Mouse (Mus musculus) ES-E14 (cell line): ENCODE measurements at regions not wholly inside any gene's neighbourhood (a gene's known extent, or its start where the extent isn't known, plus 50 kb on each side); places are given as distances from the start of the nearest gene placed in this dataset.

ENCODE experiments used
- DNase-seq: peaks from one replicate; pipeline ENCODE4 v3.0.0-alpha.2; 2013; ENCODE audit warnings: low read depth, low spot score
- H3K27ac ChIP-seq: 2 replicates; pipeline ENCODE4 v1.5.1; 2012; ENCODE audit warnings: low read depth, mild to moderate bottlenecking, low read length, moderate library complexity, mixed read lengths; ENCODE audit not compliant: poor library complexity, insufficient read depth, severe bottlenecking
- H3K36me3 ChIP-seq: 2 replicates; pipeline ENCODE4 v1.6.1; 2012; ENCODE audit warnings: mild to moderate bottlenecking, low read length, moderate library complexity, mixed read lengths; ENCODE audit not compliant: control insufficient read depth, poor library complexity, insufficient read depth, severe bottlenecking
- H3K4me1 ChIP-seq, 2 experiments: fragments of 150-350 bp in 1 of 2; sonication (generic) in 1 of 2; 2 replicates each; pipeline ENCODE4 v1.6.1; 2012; ENCODE audit warnings: low read length in 2 of 2, mild to moderate bottlenecking in 1 of 2, mixed read lengths in 1 of 2; ENCODE audit not compliant: control insufficient read depth in 2 of 2, insufficient read depth in 2 of 2, poor library complexity in 1 of 2
- H3K4me3 ChIP-seq, 2 experiments: fragments of 150-350 bp in 1 of 2; sonication (generic) in 1 of 2; 2 replicates each; pipeline ENCODE4 v1.5.1; 2012; ENCODE audit warnings: low read length in 2 of 2, low read depth in 1 of 2, mild to moderate bottlenecking in 1 of 2, mixed read lengths in 1 of 2; ENCODE audit not compliant: insufficient read depth in 1 of 2, poor library complexity in 1 of 2, severe bottlenecking in 1 of 2
- H3K9ac ChIP-seq: 2 replicates; pipeline ENCODE4 v1.6.1; 2012; ENCODE audit warnings: low read depth, mild to moderate bottlenecking, low read length, mixed read lengths; ENCODE audit not compliant: poor library complexity, insufficient read depth, severe bottlenecking
- H3K9me3 ChIP-seq: fragments of 150-350 bp; sonication (generic); 2 replicates; pipeline ENCODE4 v1.6.1; 2012; ENCODE audit warnings: low read depth, mild to moderate bottlenecking, low read length; ENCODE audit not compliant: control insufficient read depth, insufficient read depth
- CHD2 ChIP-seq: IDR thresholded peaks from 2 replicates; pipeline ENCODE4 v1.6.1; 2014; ENCODE audit warnings: mild to moderate bottlenecking, low read depth, low read length, inconsistent platforms
- HCFC1 ChIP-seq: IDR thresholded peaks from 2 replicates; pipeline ENCODE4 v1.6.1; 2012; ENCODE audit warnings: low read length, inconsistent platforms, borderline replicate concordance; ENCODE audit not compliant: insufficient read depth
- MAFK ChIP-seq: IDR thresholded peaks from 2 replicates; pipeline ENCODE4 v1.6.1; 2014; ENCODE audit warnings: mild to moderate bottlenecking, low read depth, low read length, inconsistent platforms; ENCODE audit not compliant: insufficient read depth
- ZC3H11A ChIP-seq: IDR thresholded peaks from 2 replicates; pipeline ENCODE4 v1.6.1; 2012; ENCODE audit warnings: low read depth, mild to moderate bottlenecking, inconsistent platforms, low read length, borderline replicate concordance
- ZNF384 ChIP-seq: IDR thresholded peaks from 2 replicates; pipeline ENCODE4 v1.6.1; 2012; ENCODE audit warnings: low read depth, low read length, inconsistent platforms
- in situ Hi-C, 2 experiments: fragments of 600-800 bp; cut with MboI; formaldehyde crosslinking; loops; one replicate each; pipeline ENCODE4 v1.15.1; 2025; ENCODE audit warnings: low sequenced_read_pairs in 2 of 2, inconsistent platforms in 1 of 2; ENCODE audit not compliant: unreplicated experiment in 2 of 2

DNA sequence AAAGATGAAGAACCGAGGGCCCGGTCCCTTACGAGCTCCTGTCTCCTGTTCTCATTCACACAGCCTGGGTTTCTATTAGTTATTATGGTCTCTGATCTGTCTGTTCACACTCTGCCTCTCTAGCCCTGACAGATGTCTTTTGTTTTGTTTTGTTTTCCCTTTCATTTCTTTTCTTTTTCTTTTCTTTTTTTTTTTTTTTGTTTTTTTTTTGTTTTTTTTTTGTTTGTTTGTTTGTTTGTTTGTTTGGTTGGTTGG, 55.8 kb upstream of the Cpm start:
- Histone ChIP-seq H3K36me3 (no peaks in the 10 kb centered on the region), H3K4me1 (peaks cover 0 to 9% of the 10 kb centered on the region in 2 experiments; a peak in 1 of 4 replicates), H3K4me3 (no peak overlapping the region), H3K9me3 (no peaks in the 10 kb centered on the region), H3K9ac (no peak overlapping the region), H3K27ac (no peak overlapping the region)
- TF ChIP-seq ZC3H11A (no peak), CHD2 (no peak), ZNF384 (no peak), MAFK (no peak), HCFC1 (no peak)
- in situ Hi-C loops, result no loop called here
- DNase-seq, result no peak

DNA sequence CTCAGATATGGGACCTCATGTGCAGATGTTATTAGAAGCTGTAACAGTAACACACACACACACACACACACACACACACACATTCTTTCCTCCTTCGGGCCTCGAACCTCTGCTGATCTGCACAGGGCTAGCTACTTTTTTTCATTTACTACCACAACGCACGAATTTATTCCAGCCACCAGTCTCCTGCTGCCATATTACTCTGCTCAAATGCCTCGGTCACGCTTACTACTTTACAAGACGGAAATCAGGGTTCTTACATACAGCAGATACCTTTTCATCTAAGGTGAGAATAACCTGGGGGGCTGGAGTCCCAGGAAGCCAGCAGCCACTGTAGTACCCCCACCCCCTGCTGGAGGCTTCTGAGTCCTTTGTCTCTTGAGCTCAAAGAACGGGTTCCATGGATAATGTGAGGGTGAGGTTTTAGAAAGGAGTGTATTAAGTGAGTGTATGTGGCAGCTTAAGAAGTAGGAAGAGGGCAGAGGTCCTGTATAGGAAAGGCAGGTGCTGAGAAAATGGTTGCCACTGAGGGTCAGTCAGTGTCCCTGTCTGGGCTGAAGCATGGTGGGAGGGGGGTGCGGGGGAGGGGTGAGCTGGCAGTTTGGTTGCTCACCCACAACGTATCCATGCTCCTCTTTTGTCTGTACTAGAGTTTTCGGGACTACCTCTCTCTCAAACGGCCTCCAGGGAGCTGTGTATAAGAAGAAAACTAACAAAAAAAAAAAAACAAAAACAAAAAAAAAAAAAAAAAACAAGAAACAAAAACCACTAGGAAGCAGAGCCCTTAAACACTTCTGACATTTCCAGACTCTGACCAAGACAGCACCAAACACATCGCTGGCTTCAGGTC, 56.3 kb upstream of the Cpm start:
- DNase-seq, result no peak
- Histone ChIP-seq H3K9ac (no peak overlapping the region), H3K4me3 (no peak overlapping the region), H3K4me1 (peaks cover 0 to 9% of the 10 kb centered on the region in 2 experiments; a peak in 1 of 4 replicates), H3K27ac (no peak overlapping the region), H3K9me3 (no peaks in the 10 kb centered on the region), H3K36me3 (no peaks in the 10 kb centered on the region)
- in situ Hi-C loops, result no loop called here
- TF ChIP-seq HCFC1, result no peak
- TF ChIP-seq MAFK, result no peak

DNA sequence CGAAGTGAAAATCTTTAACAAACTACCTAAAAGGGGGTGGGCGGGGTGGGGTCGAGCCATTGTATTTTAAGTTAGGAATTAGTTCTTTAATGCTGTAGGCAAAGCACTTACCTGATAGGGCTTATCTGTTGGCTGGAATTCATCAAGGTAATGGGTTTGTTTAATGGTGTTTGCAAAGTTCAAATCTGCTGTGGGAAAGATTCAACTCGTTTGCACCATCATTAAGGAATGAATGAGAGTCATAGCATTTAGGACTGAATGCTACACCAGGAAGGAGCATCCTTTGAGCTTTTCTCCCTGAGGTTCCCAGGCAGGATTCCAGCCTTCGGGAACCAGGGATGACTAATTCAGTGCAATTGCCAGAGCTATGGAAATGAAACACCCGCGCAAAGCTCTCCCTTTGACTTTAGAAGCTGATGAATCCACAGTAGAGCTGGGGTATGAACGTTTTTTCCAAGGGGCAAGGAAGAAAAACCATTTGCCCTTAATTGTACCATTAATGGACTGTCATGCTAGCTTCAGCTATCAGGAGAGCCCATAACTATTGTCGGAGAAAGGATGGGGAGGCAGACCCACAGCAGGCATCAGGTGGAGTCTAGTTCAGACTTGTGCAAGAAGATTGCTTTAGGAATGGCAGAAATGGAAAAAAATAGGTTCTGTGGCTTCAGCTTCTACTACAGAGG, 57.3 kb upstream of the Cpm start:
- Histone ChIP-seq H3K9me3 (no peaks in the 10 kb centered on the region), H3K4me1 (peaks cover 0 to 9% of the 10 kb centered on the region in 2 experiments; a peak in 1 of 4 replicates), H3K9ac (no peak overlapping the region), H3K36me3 (no peaks in the 10 kb centered on the region), H3K4me3 (peak overlapping the region in 1 of 2 experiments; percentile 9; a peak in 1 of 4 replicates), H3K27ac (no peak overlapping the region)
- in situ Hi-C loops, result no loop called here
- DNase-seq, result no peak
- no peak for TF ChIP-seq CHD2
- TF ChIP-seq MAFK, result no peak
- no peak for TF ChIP-seq ZNF384
- no peak for TF ChIP-seq HCFC1
- no peak for TF ChIP-seq ZC3H11A

DNA sequence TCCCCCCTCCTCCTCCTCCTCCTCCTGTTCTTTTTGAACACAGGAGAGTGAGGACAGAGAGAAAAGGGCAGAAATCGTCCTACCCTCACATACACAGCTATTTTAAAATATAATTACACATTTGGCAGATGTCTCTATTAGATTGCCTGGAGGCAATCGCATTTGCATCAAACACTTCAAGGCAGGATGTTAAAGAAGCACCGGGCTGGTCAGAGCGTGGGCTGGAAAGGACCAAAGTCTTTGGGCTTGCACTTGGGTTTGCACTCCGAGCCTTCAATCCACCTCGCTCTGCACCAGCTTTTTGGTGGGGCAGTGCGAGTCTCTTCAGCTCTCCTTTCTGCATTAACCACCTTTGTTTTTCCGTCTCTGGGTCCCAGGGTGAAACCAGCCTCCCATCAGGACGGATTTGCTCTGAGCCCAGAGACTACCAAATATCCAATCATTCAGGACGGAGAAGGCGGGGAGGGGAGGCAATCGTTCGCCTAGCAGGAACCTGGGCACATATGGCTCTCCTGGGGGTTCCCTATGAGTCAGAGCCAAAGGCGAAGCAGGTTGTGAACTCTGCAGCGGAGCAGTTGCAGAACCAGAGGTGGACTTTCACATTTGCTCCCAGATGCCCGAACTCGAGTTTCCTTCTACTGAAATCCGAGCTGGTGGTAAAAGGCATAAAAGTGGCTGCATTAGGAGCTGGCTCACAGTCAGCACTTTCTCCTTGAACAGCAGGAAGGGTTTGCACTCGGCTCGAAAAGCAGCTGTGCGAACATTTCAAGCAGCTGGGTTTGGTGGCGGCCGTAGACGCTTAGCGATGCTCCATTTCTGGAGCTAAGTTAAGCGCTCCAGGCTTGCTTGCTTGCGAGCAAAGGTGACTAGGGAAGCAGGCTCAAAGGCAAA, 58.1 kb upstream of the Cpm start:
- Histone ChIP-seq H3K9me3 (no peaks in the 10 kb centered on the region), H3K36me3 (no peaks in the 10 kb centered on the region), H3K4me1 (peaks cover 0 to 9% of the 10 kb centered on the region in 2 experiments; a peak in 1 of 4 replicates), H3K27ac (no peak overlapping the region), H3K4me3 (peak overlapping the region in 1 of 2 experiments; percentile 9; a peak in 2 of 4 replicates), H3K9ac (no peak overlapping the region)
- peak; percentile 20 for DNase-seq
- TF ChIP-seq ZNF384 (no peak), HCFC1 (no peak), MAFK (no peak), ZC3H11A (no peak), CHD2 (no peak)
- in situ Hi-C loops, result no loop called here
